Mouse (Mus musculus) liver, adult 2 months (tissue): ENCODE measurements around the gene Pik3c2b.

Experiments used
- CTCF ChIP-seq: fragments of 200-500 bp; IDR thresholded peaks from 2 replicates; pipeline ENCODE4 v1.5.1; 2011; ENCODE audit warnings: low read depth, low read length, control low read depth
- POLR2A ChIP-seq: fragments of 200-500 bp; IDR thresholded peaks from 2 replicates; pipeline ENCODE4 v1.6.1; 2011; ENCODE audit warnings: low read length, control low read depth; ENCODE audit not compliant: insufficient read depth; ENCODE audit errors: extremely low read depth

DNA sequence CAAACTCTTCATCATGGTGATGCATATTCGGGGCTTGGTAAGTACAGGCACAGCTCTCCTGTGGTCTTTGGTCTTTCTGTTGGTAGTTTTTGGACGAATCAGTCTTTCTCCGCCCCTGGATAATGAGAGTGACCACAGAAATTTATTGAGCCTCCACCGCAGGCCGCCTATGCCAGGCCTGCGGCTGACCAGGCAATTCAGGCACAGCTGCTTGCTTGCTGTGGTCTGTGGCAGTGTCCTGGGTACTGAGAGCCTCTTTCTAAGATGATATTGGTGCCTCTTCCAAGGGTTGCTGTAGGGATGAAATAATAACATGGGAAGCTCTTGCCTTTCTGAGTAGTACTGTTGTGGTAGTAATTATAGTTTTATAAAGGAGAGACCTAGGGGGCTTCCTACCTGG, 58.4 kb downstream of the Pik3c2b start:
- TF ChIP-seq POLR2A = no peak
- no peak for TF ChIP-seq CTCF
